Mouse (Mus musculus) intestine, embryonic 16.5 days (tissue): ENCODE results near the gene Slc9a3r2. TPM values are rescaled to one million over a fixed set of nuclear protein-coding genes. Genes with fewer than 3 reads are reported as not detected.

Experiments used
- ATAC-seq: fragments of 200-750 bp; cut with Nextera tagmentation; 2 replicates; pipeline ENCODE4 v1.8.0; 2017; ENCODE audit warnings: moderate TSS enrichment, moderate library complexity
- H3K27ac ChIP-seq: fragments of 300-500 bp; sonication (generic); 2 replicates; pipeline ENCODE4 v1.5.1; 2014; ENCODE audit warnings: mild to moderate bottlenecking, low read length
- H3K27me3 ChIP-seq: fragments of 300-500 bp; sonication (generic); replicated peaks from 2 replicates; pipeline ENCODE4 v1.6.1; 2014; ENCODE audit warnings: low read length, control low read depth, mixed read lengths; ENCODE audit not compliant: control insufficient read depth, insufficient read depth
- H3K36me3 ChIP-seq: fragments of 300-500 bp; sonication (generic); 2 replicates; pipeline ENCODE4 v1.6.1; 2014; ENCODE audit warnings: low read length, control low read depth; ENCODE audit not compliant: control insufficient read depth, insufficient read depth
- H3K4me1 ChIP-seq: fragments of 300-500 bp; sonication (generic); 2 replicates; pipeline ENCODE4 v1.6.1; 2014; ENCODE audit warnings: low read length, control low read depth, mixed read lengths; ENCODE audit not compliant: control insufficient read depth, insufficient read depth
- H3K4me2 ChIP-seq: fragments of 300-500 bp; sonication (generic); 2 replicates; pipeline ENCODE4 v1.6.1; 2014; ENCODE audit warnings: low read depth, low read length, control low read depth
- H3K4me3 ChIP-seq: fragments of 300-500 bp; sonication (generic); 2 replicates; pipeline ENCODE4 v1.5.1; 2014; ENCODE audit warnings: mild to moderate bottlenecking, low read length
- H3K9ac ChIP-seq: fragments of 300-500 bp; sonication (generic); 2 replicates; pipeline ENCODE4 v1.6.1; 2014; ENCODE audit warnings: low read depth, low read length
- H3K9me3 ChIP-seq: fragments of 300-500 bp; sonication (generic); 2 replicates; pipeline ENCODE4 v1.6.1; 2016; ENCODE audit warnings: low read length, control low read depth; ENCODE audit not compliant: control insufficient read depth
- WGBS: fragments of 180-500 bp; shearing (Covaris S2); extraction: QIAGEN DNeasy Blood & Tissue Kit; methylation state at CpG from one replicate; pipeline ENCODE4 v1.1.7; 2014; 5-methylcytosine and 5-hydroxymethylcytosine counted together
- microRNA-seq: library from miRNA; unstranded; fragments of <30 nt; microRNA quantifications from one replicate; pipeline ENCODE4, GENCODE M21; 2016
- polyA plus RNA-seq: library from polyadenylated mRNA; unstranded; fragments of >200 nt; fragmentation: Nextera tagmentation; extraction: Ambion mirVana; gene quantifications from 2 replicates; pipeline ENCODE4 v1.2.1, GENCODE M21; 2015

Slc9a3r2 gene
- polyA plus RNA-seq, 1 experiment from 2014 or later: 38.6 TPM

GRCm38 (mm10) chr17:24593992-24594890 is 55.9 kb downstream of the Slc9a3r2 start:
- H3K27me3 ChIP-seq: no peaks in the 10 kb centered on the region
- no peaks in the 10 kb centered on the region for H3K9me3 ChIP-seq
- H3K4me1 ChIP-seq: no peaks in the 10 kb centered on the region
- H3K27ac ChIP-seq: no peak overlapping the region
- H3K4me3 ChIP-seq: no peak overlapping the region
- WGBS: 92% methylated on average over 26 of the region's 26 CpGs
- peaks cover 42% of the 10 kb centered on the region for H3K36me3 ChIP-seq
- H3K4me2 ChIP-seq: no peak overlapping the region
- no peak overlapping the region for H3K9ac ChIP-seq
- ATAC-seq: no peak

DNA sequence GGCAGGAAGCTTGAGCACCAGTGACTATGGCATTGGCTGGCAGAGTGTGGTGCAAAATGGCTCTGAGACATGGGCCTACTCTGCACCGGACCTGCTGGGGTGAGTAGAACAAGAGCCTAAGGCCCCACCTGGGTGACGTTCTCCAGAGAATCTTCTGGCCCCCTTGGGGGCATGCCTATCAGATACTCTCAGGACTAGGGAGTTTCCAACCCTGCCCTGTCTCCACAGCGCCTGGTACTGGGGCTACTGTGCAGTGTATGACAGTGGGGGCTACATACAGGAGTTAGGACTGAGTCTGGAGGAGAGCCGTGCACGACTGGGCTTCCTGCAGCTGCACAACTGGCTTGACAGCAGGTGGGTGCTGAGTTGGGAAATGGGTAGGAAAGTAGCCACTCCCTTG is 56.9 kb downstream of the Slc9a3r2 start:
- Histone ChIP-seq H3K4me3 (no peak overlapping the region), H3K4me1 (no peaks in the 10 kb centered on the region), H3K4me2 (no peak overlapping the region), H3K36me3 (peaks cover 36% of the 10 kb centered on the region), H3K9ac (no peak overlapping the region), H3K9me3 (no peaks in the 10 kb centered on the region), H3K27me3 (no peaks in the 10 kb centered on the region), H3K27ac (no peak overlapping the region)
- WGBS: 85% methylated on average over 5 of the region's 5 CpGs
- no peak for ATAC-seq

DNA sequence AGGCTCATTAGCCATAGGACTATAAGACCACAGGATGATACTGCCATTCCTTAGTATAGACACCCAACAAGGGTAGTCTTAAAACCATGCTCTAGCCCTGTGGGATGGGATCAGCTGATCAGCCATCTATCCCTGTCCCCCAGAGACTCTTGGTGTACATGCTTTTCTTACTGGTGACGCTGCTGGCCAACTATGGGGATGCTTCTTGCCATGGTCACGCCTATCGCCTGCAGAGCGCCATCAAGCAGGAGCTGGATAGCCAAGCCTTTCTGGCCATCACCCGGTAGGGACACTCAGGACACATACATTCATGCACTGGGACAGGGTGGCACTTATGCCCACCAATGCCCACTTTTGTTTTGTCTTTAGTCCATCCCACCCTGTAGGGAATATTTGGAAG is 58.4 kb downstream of the Slc9a3r2 start:
- H3K27me3 ChIP-seq: no peaks in the 10 kb centered on the region
- H3K4me1 ChIP-seq: no peaks in the 10 kb centered on the region
- no peak for ATAC-seq
- H3K4me3 ChIP-seq: no peak overlapping the region
- no peak overlapping the region for H3K9ac ChIP-seq
- H3K36me3 ChIP-seq: peaks cover 33% of the 10 kb centered on the region
- H3K27ac ChIP-seq: no peak overlapping the region
- WGBS: 94% methylated on average over 5 of the region's 5 CpGs
- no peak overlapping the region for H3K4me2 ChIP-seq
- no peaks in the 10 kb centered on the region for H3K9me3 ChIP-seq

GRCm38 (mm10) chr17:24590943-24591342 is 59.2 kb downstream of the Slc9a3r2 start:
- Histone ChIP-seq H3K9me3 (no peaks in the 10 kb centered on the region), H3K9ac (no peak overlapping the region), H3K4me3 (no peak overlapping the region), H3K4me1 (no peaks in the 10 kb centered on the region), H3K27me3 (no peaks in the 10 kb centered on the region), H3K36me3 (peaks cover 29% of the 10 kb centered on the region), H3K4me2 (no peak overlapping the region), H3K27ac (no peak overlapping the region)
- no peak for ATAC-seq
- 85% methylated on average over 3 of the region's 3 CpGs for whole genome bisulfite sequencing

Small RNAs within 50 kb of the gene (microRNA-seq; reads per million reads assigned to microRNA genes)
- not detected for gene Gm24589

Other genes with a start within 250 kb of the Slc9a3r2 start
- 233 and 248 TPM in 2 replicates for gene Rnps1, start 235.8 kb downstream of the Slc9a3r2 start, polyA plus RNA-seq
- gene Eci1, start 223.7 kb downstream of the Slc9a3r2 start, polyA plus RNA-seq: 159 and 161 TPM in 2 replicates
- 1.5 and 1.8 TPM in 2 replicates for gene Dnase1l2, start 207.2 kb downstream of the Slc9a3r2 start, polyA plus RNA-seq
- 26.1 and 27.1 TPM in 2 replicates for gene E4f1, start 180.0 kb downstream of the Slc9a3r2 start, polyA plus RNA-seq
- gene Pgp, start 179.9 kb downstream of the Slc9a3r2 start, polyA plus RNA-seq: 83.8 and 87.1 TPM in 2 replicates
- 0.34 and 0.40 TPM in 2 replicates for gene Bricd5, start 176.4 kb downstream of the Slc9a3r2 start, polyA plus RNA-seq
- 25.1 and 26.0 TPM in 2 replicates for gene Mlst8, start 171.2 kb downstream of the Slc9a3r2 start, polyA plus RNA-seq
- 1.1 and 1.4 TPM in 2 replicates for gene Caskin1, start 161.7 kb downstream of the Slc9a3r2 start, polyA plus RNA-seq
- 81.9 and 87.6 TPM in 2 replicates for gene Traf7, start 122.4 kb downstream of the Slc9a3r2 start, polyA plus RNA-seq
- gene Rab26, start 116.1 kb downstream of the Slc9a3r2 start, polyA plus RNA-seq: 5.2 and 6.6 TPM in 2 replicates
- gene Pkd1, start 100.5 kb downstream of the Slc9a3r2 start, polyA plus RNA-seq: 12.2 and 13.5 TPM in 2 replicates
- 38.5 and 41.8 TPM in 2 replicates for gene Tsc2, start 17.7 kb downstream of the Slc9a3r2 start, polyA plus RNA-seq
- gene Nthl1, start 17.6 kb downstream of the Slc9a3r2 start, polyA plus RNA-seq: 17.2 and 18.1 TPM in 2 replicates
- gene Npw, start 8.1 kb upstream of the Slc9a3r2 start, polyA plus RNA-seq: 0.29 TPM in 1 of 2 replicates, not detected in the other
- 11.0 and 15.4 TPM in 2 replicates for gene Zfp598, start 19.4 kb upstream of the Slc9a3r2 start, polyA plus RNA-seq
- 6.0 and 6.9 TPM in 2 replicates for gene Syngr3, start 39.6 kb upstream of the Slc9a3r2 start, polyA plus RNA-seq
- 47.3 and 48.5 TPM in 2 replicates for gene Gfer, start 45.8 kb upstream of the Slc9a3r2 start, polyA plus RNA-seq
- gene Noxo1, start 45.9 kb upstream of the Slc9a3r2 start, polyA plus RNA-seq: 17.7 and 19.0 TPM in 2 replicates
- 63.5 and 68.4 TPM in 2 replicates for gene Tbl3, start 57.3 kb upstream of the Slc9a3r2 start, polyA plus RNA-seq
- gene Rnf151, start 67.7 kb upstream of the Slc9a3r2 start, polyA plus RNA-seq: 0.15 TPM in 1 of 2 replicates, not detected in the other
- gene Rps2, start 67.8 kb upstream of the Slc9a3r2 start, polyA plus RNA-seq: 1,425 and 1,515 TPM in 2 replicates
- 376 and 382 TPM in 2 replicates for gene Ndufb10, start 74.2 kb upstream of the Slc9a3r2 start, polyA plus RNA-seq
- gene Rpl3l, start 77.5 kb upstream of the Slc9a3r2 start, polyA plus RNA-seq: not detected in 2 replicates
- gene Msrb1, start 86.3 kb upstream of the Slc9a3r2 start, polyA plus RNA-seq: 28.8 and 32.8 TPM in 2 replicates
- 0.28 and 0.39 TPM in 2 replicates for gene Hs3st6, start 102.7 kb upstream of the Slc9a3r2 start, polyA plus RNA-seq
- not detected in 2 replicates for gene Meiob, start 154.0 kb upstream of the Slc9a3r2 start, polyA plus RNA-seq
- 86.5 and 95.5 TPM in 2 replicates for gene Hagh, start 189.8 kb upstream of the Slc9a3r2 start, polyA plus RNA-seq
- gene Fahd1, start 200.0 kb upstream of the Slc9a3r2 start, polyA plus RNA-seq: 115 and 132 TPM in 2 replicates
- gene Igfals, start 215.7 kb upstream of the Slc9a3r2 start, polyA plus RNA-seq: 6.2 and 7.4 TPM in 2 replicates
- 58.9 and 61.3 TPM in 2 replicates for gene Nubp2, start 236.0 kb upstream of the Slc9a3r2 start, polyA plus RNA-seq
- gene Spsb3, start 236.3 kb upstream of the Slc9a3r2 start, polyA plus RNA-seq: 33.9 and 34.4 TPM in 2 replicates
- 28.3 and 33.0 TPM in 2 replicates for gene Eme2, start 244.8 kb upstream of the Slc9a3r2 start, polyA plus RNA-seq
- 121 and 129 TPM in 2 replicates for gene Mrps34, start 244.8 kb upstream of the Slc9a3r2 start, polyA plus RNA-seq
- gene Nme3, start 246.2 kb upstream of the Slc9a3r2 start, polyA plus RNA-seq: 76.8 and 77.1 TPM in 2 replicates